Mouse (Mus musculus): ENCODE measurements around the gene Trit1. TPM values are rescaled to one million over a fixed set of nuclear protein-coding genes. Genes with fewer than 3 reads are reported as not detected.

The Trit1 gene
- polyA plus RNA-seq, 1 experiment = 2.7 TPM

- peak overlapping the region; percentile 58 for H3K27ac ChIP-seq (ENCODE audit: insufficient read depth, low read depth, low read length)
- H3K27me3 ChIP-seq (ENCODE audit: control insufficient read depth, insufficient read depth, low read length) = no peaks in the 10 kb centered on the region
- H3K36me3 ChIP-seq (ENCODE audit: control insufficient read depth, insufficient read depth, low read length) = peaks cover 11% of the 10 kb centered on the region
- 69% methylated on average over 4 of the region's 4 CpGs for WGBS
- H3K4me3 ChIP-seq (ENCODE audit: low read depth, low read length) = no peak overlapping the region
- H3K4me1 ChIP-seq (ENCODE audit: control insufficient read depth, insufficient read depth, insufficient read length, low read length) = no peaks in the 10 kb centered on the region
- TF ChIP-seq POLR2A (IDR thresholded peaks at IDR 0.05; ENCODE audit: low read depth, low read length) (no peak), CTCF (IDR thresholded peaks at IDR 0.05; ENCODE audit: extremely low read depth, insufficient read length, insufficient replicate concordance, low read depth, low read length) (no peak)
These were observed 10.2 kb downstream of the Trit1 start for GRCm38 (mm10) chr4:123026597-123026996.

GRCm38 (mm10) chr4:123034841-123035240 is 18.4 kb downstream of the Trit1 start:
- no peak overlapping the region for H3K27ac ChIP-seq (ENCODE audit: insufficient read depth, low read depth, low read length)
- peaks cover 8% of the 10 kb centered on the region for H3K36me3 ChIP-seq (ENCODE audit: control insufficient read depth, insufficient read depth, low read length)
- H3K4me3 ChIP-seq (ENCODE audit: low read depth, low read length) = no peak overlapping the region
- no peaks in the 10 kb centered on the region for H3K27me3 ChIP-seq (ENCODE audit: control insufficient read depth, insufficient read depth, low read length)
- 76% methylated on average over 2 of the region's 2 CpGs for WGBS
- no peak for TF ChIP-seq POLR2A (IDR thresholded peaks at IDR 0.05; ENCODE audit: low read depth, low read length)
- TF ChIP-seq CTCF (IDR thresholded peaks at IDR 0.05; ENCODE audit: extremely low read depth, insufficient read length, insufficient replicate concordance, low read depth, low read length) = no peak
- no peaks in the 10 kb centered on the region for H3K4me1 ChIP-seq (ENCODE audit: control insufficient read depth, insufficient read depth, insufficient read length, low read length)

- Histone ChIP-seq H3K27me3 (ENCODE audit: control insufficient read depth, insufficient read depth, low read length) (no peaks in the 10 kb centered on the region), H3K4me3 (ENCODE audit: low read depth, low read length) (no peak overlapping the region), H3K27ac (ENCODE audit: insufficient read depth, low read depth, low read length) (no peak overlapping the region), H3K36me3 (ENCODE audit: control insufficient read depth, insufficient read depth, low read length) (peaks cover 11% of the 10 kb centered on the region), H3K4me1 (ENCODE audit: control insufficient read depth, insufficient read depth, insufficient read length, low read length) (no peaks in the 10 kb centered on the region)
- TF ChIP-seq POLR2A (IDR thresholded peaks at IDR 0.05; ENCODE audit: low read depth, low read length) (no peak), CTCF (IDR thresholded peaks at IDR 0.05; ENCODE audit: extremely low read depth, insufficient read length, insufficient replicate concordance, low read depth, low read length) (no peak)
- WGBS = 96% methylated on average over 2 of the region's 2 CpGs
These were observed 19.2 kb downstream of the Trit1 start for GRCm38 (mm10) chr4:123035636-123036035.

- Histone ChIP-seq H3K27ac (ENCODE audit: insufficient read depth, low read depth, low read length) (no peak overlapping the region), H3K4me3 (ENCODE audit: low read depth, low read length) (no peak overlapping the region), H3K27me3 (ENCODE audit: control insufficient read depth, insufficient read depth, low read length) (no peaks in the 10 kb centered on the region), H3K36me3 (ENCODE audit: control insufficient read depth, insufficient read depth, low read length) (peaks cover 14% of the 10 kb centered on the region), H3K4me1 (ENCODE audit: control insufficient read depth, insufficient read depth, insufficient read length, low read length) (no peaks in the 10 kb centered on the region)
- 71% methylated on average over 3 of the region's 3 CpGs for WGBS
- TF ChIP-seq CTCF (IDR thresholded peaks at IDR 0.05; ENCODE audit: extremely low read depth, insufficient read length, insufficient replicate concordance, low read depth, low read length) (no peak), POLR2A (IDR thresholded peaks at IDR 0.05; ENCODE audit: low read depth, low read length) (no peak)
These were observed 20.3 kb downstream of the Trit1 start for GRCm38 (mm10) chr4:123036710-123037109.

GRCm38 (mm10) chr4:123041131-123041530 is 24.7 kb downstream of the Trit1 start:
- Histone ChIP-seq H3K4me1 (ENCODE audit: control insufficient read depth, insufficient read depth, insufficient read length, low read length) (no peaks in the 10 kb centered on the region), H3K36me3 (ENCODE audit: control insufficient read depth, insufficient read depth, low read length) (peaks cover 19% of the 10 kb centered on the region), H3K4me3 (ENCODE audit: low read depth, low read length) (no peak overlapping the region), H3K27me3 (ENCODE audit: control insufficient read depth, insufficient read depth, low read length) (no peaks in the 10 kb centered on the region), H3K27ac (ENCODE audit: insufficient read depth, low read depth, low read length) (no peak overlapping the region)
- TF ChIP-seq POLR2A (IDR thresholded peaks at IDR 0.05; ENCODE audit: low read depth, low read length) (no peak), CTCF (IDR thresholded peaks at IDR 0.05; ENCODE audit: extremely low read depth, insufficient read length, insufficient replicate concordance, low read depth, low read length) (no peak)
- 88% methylated on average over 6 of the region's 6 CpGs for WGBS

- Histone ChIP-seq H3K27me3 (ENCODE audit: control insufficient read depth, insufficient read depth, low read length) (no peaks in the 10 kb centered on the region), H3K36me3 (ENCODE audit: control insufficient read depth, insufficient read depth, low read length) (peaks cover 21% of the 10 kb centered on the region), H3K4me3 (ENCODE audit: low read depth, low read length) (no peak overlapping the region), H3K4me1 (ENCODE audit: control insufficient read depth, insufficient read depth, insufficient read length, low read length) (0 out of 2 replicates have a peak, but pooled peaks cover 2% of the 10 kb centered on the region), H3K27ac (ENCODE audit: insufficient read depth, low read depth, low read length) (no peak overlapping the region)
- no peak for TF ChIP-seq POLR2A (IDR thresholded peaks at IDR 0.05; ENCODE audit: low read depth, low read length)
- no peak for TF ChIP-seq CTCF (IDR thresholded peaks at IDR 0.05; ENCODE audit: extremely low read depth, insufficient read length, insufficient replicate concordance, low read depth, low read length)
- WGBS = 78% methylated on average over 1 of the region's 1 CpGs
These were observed 27.5 kb downstream of the Trit1 start for GRCm38 (mm10) chr4:123043858-123044257.

- Histone ChIP-seq H3K27me3 (ENCODE audit: control insufficient read depth, insufficient read depth, low read length) (no peaks in the 10 kb centered on the region), H3K27ac (ENCODE audit: insufficient read depth, low read depth, low read length) (no peak overlapping the region)
- 73% methylated on average over 4 of the region's 4 CpGs for WGBS
These were observed 28.4 kb downstream of the Trit1 start for GRCm38 (mm10) chr4:123044842-123045241.

More at GRCm38 (mm10) chr4:123044842-123045241, 28.4 kb downstream of the Trit1 start:
- H3K4me1 ChIP-seq (ENCODE audit: control insufficient read depth, insufficient read depth, insufficient read length, low read length) = peaks cover 4% of the 10 kb centered on the region; the same call in 1 of the 2 replicates
- TF ChIP-seq CTCF (IDR thresholded peaks at IDR 0.05; ENCODE audit: extremely low read depth, insufficient read length, insufficient replicate concordance, low read depth, low read length) (no peak), POLR2A (IDR thresholded peaks at IDR 0.05; ENCODE audit: low read depth, low read length) (no peak)
- H3K4me3 ChIP-seq (ENCODE audit: low read depth, low read length) = no peak overlapping the region
- peaks cover 18% of the 10 kb centered on the region for H3K36me3 ChIP-seq (ENCODE audit: control insufficient read depth, insufficient read depth, low read length)
